Mouse (Mus musculus) CH12.LX (cell line): ENCODE results near the gene Sparcl1. TPM values are rescaled to one million over a fixed set of nuclear protein-coding genes. Genes with fewer than 3 reads are reported as not detected.

Experiments used
- DNase-seq: peaks from one replicate; pipeline ENCODE4 v3.0.0-alpha.2; 2013; ENCODE audit errors: extremely low read depth
- H3K27ac ChIP-seq: 2 replicates; pipeline ENCODE4 v1.5.1; 2012; ENCODE audit warnings: low read depth, mild to moderate bottlenecking, control low read depth, moderate library complexity; ENCODE audit not compliant: insufficient read depth
- H3K27me3 ChIP-seq: replicated peaks from 2 replicates; pipeline ENCODE3; 2012; ENCODE audit warnings: inconsistent platforms
- H3K36me3 ChIP-seq, 2 experiments: replicated peaks in 1 of 2; 2 replicates each; pipeline versions ENCODE3 to v1.6.1; 2012; ENCODE audit warnings: inconsistent platforms in 1 of 2, low read length in 1 of 2, mild to moderate bottlenecking in 1 of 2, mixed read lengths in 1 of 2, moderate library complexity in 1 of 2; ENCODE audit not compliant: control insufficient read depth in 1 of 2, insufficient read depth in 1 of 2
- H3K4me1 ChIP-seq, 2 experiments: 2 replicates each; pipeline ENCODE4 v1.6.1; 2012; ENCODE audit warnings: inconsistent platforms in 1 of 2, moderate library complexity in 1 of 2; ENCODE audit not compliant: insufficient read depth in 2 of 2, control insufficient read depth in 1 of 2
- H3K4me2 ChIP-seq: 2 replicates; pipeline ENCODE4 v1.6.1; 2012; ENCODE audit warnings: low read depth, mild to moderate bottlenecking, control low read depth; ENCODE audit not compliant: poor library complexity, insufficient read depth, severe bottlenecking
- H3K4me3 ChIP-seq, 3 experiments: fragments of 150-350 bp in 1 of 3; sonication (generic) in 1 of 3; replicated peaks in 1 of 3; 2 replicates each; pipeline versions ENCODE3 to v1.5.1; 2011 to 2012; ENCODE audit warnings: low read depth in 2 of 3, low read length in 2 of 3, mild to moderate bottlenecking in 2 of 3, moderate library complexity in 2 of 3, control low read depth in 1 of 3, improper control_type of control experiment in 1 of 3, inconsistent platforms in 1 of 3, mixed read lengths in 1 of 3; ENCODE audit not compliant: poor library complexity in 1 of 3
- H3K79me2 ChIP-seq: replicated peaks from 2 replicates; pipeline ENCODE4 v1.6.1; 2012; ENCODE audit warnings: mild to moderate bottlenecking, moderate library complexity; ENCODE audit not compliant: control insufficient read depth, poor library complexity, insufficient read depth, severe bottlenecking; ENCODE audit errors: extremely low read depth
- H3K9ac ChIP-seq: 2 replicates; pipeline ENCODE4 v1.6.1; 2012; ENCODE audit warnings: low read depth, mild to moderate bottlenecking, control low read depth, moderate library complexity; ENCODE audit not compliant: insufficient read depth
- H3K9me3 ChIP-seq: replicated peaks from 2 replicates; pipeline ENCODE3; 2012; ENCODE audit warnings: low read length, inconsistent platforms, mixed read lengths
- CHD2 ChIP-seq: IDR thresholded peaks from 2 replicates; pipeline ENCODE4 v1.6.1; 2011; ENCODE audit warnings: low read length, improper control_type of control experiment
- CTCF ChIP-seq, 2 experiments: IDR thresholded peaks in 1 of 2; conservative IDR thresholded peaks in 1 of 2; 2 replicates each; pipeline ENCODE4 v1.5.1; 2011 to 2012; ENCODE audit warnings: low read depth in 2 of 2, low read length in 2 of 2, improper control_type of control experiment in 1 of 2, inconsistent platforms in 1 of 2, mild to moderate bottlenecking in 1 of 2, moderate library complexity in 1 of 2
- E2F4 ChIP-seq: IDR thresholded peaks from 2 replicates; pipeline ENCODE4 v1.6.1; 2011; ENCODE audit warnings: low read depth, low read length, improper control_type of control experiment; ENCODE audit not compliant: insufficient replicate concordance
- EP300 ChIP-seq: IDR thresholded peaks from 2 replicates; pipeline ENCODE4 v1.6.1; 2011; ENCODE audit warnings: low read length, improper control_type of control experiment
- ETS1 ChIP-seq: conservative IDR thresholded peaks from 2 replicates; pipeline ENCODE4 v1.6.1; 2012; ENCODE audit warnings: low read depth, mild to moderate bottlenecking, inconsistent platforms, low read length, improper control_type of control experiment, moderate library complexity
- HCFC1 ChIP-seq: IDR thresholded peaks from 2 replicates; pipeline ENCODE4 v1.6.1; 2012; ENCODE audit warnings: low read depth, mild to moderate bottlenecking, inconsistent platforms, low read length, improper control_type of control experiment
- IRF4 ChIP-seq: IDR thresholded peaks from 2 replicates; pipeline ENCODE4 v1.6.1; 2014; ENCODE audit warnings: low read depth, mild to moderate bottlenecking, inconsistent platforms, low read length, improper control_type of control experiment
- JUND ChIP-seq: conservative IDR thresholded peaks from 2 replicates; pipeline ENCODE4 v1.6.1; 2011; ENCODE audit warnings: low read depth, low read length, improper control_type of control experiment
- MEF2A ChIP-seq: IDR thresholded peaks from 2 replicates; pipeline ENCODE4 v1.6.1; 2014; ENCODE audit warnings: low read depth, mild to moderate bottlenecking, inconsistent platforms, low read length, improper control_type of control experiment, borderline replicate concordance
- NELFE ChIP-seq: IDR thresholded peaks from 2 replicates; pipeline ENCODE4 v1.6.1; 2011; ENCODE audit warnings: low read depth, low read length, improper control_type of control experiment
- NRF1 ChIP-seq: IDR thresholded peaks from 2 replicates; pipeline ENCODE4 v1.6.1; 2014; ENCODE audit warnings: low read depth, mild to moderate bottlenecking, inconsistent platforms, low read length, improper control_type of control experiment, moderate library complexity
- PAX5 ChIP-seq: IDR thresholded peaks from 2 replicates; pipeline ENCODE4 v1.6.1; 2012; ENCODE audit warnings: low read length, inconsistent platforms, mixed read lengths
- POLR2A ChIP-seq: IDR thresholded peaks from 2 replicates; pipeline ENCODE4 v1.6.1; 2011; ENCODE audit warnings: low read depth, mild to moderate bottlenecking, improper control_type of control experiment, low read length
- RAD21 ChIP-seq: IDR thresholded peaks from 2 replicates; pipeline ENCODE4 v1.6.1; 2011; ENCODE audit warnings: low read depth, mild to moderate bottlenecking, low read length, improper control_type of control experiment, moderate library complexity
- RCOR1 ChIP-seq: conservative IDR thresholded peaks from 2 replicates; pipeline ENCODE4 v1.6.1; 2012; ENCODE audit warnings: low read depth, mild to moderate bottlenecking, inconsistent platforms, low read length, improper control_type of control experiment
- SIN3A ChIP-seq: IDR thresholded peaks from 2 replicates; pipeline ENCODE4 v1.6.1; 2012; ENCODE audit warnings: low read length, improper control_type of control experiment, inconsistent platforms
- SMC3 ChIP-seq: IDR thresholded peaks from 2 replicates; pipeline ENCODE4 v1.6.1; 2011; ENCODE audit warnings: low read depth, low read length, improper control_type of control experiment
- TCF12 ChIP-seq: IDR thresholded peaks from 2 replicates; pipeline ENCODE4 v1.6.1; 2014; ENCODE audit warnings: low read depth, mild to moderate bottlenecking, inconsistent platforms, low read length, improper control_type of control experiment
- UBTF ChIP-seq: IDR thresholded peaks from 2 replicates; pipeline ENCODE4 v1.6.1; 2012; ENCODE audit warnings: low read depth, mild to moderate bottlenecking, inconsistent platforms, low read length, improper control_type of control experiment, moderate library complexity
- USF2 ChIP-seq: conservative IDR thresholded peaks from 2 replicates; pipeline ENCODE4 v1.6.1; 2011; ENCODE audit warnings: low read depth, low read length, improper control_type of control experiment
- ZKSCAN1 ChIP-seq: IDR thresholded peaks from 2 replicates; pipeline ENCODE4 v1.6.1; 2012; ENCODE audit warnings: low read depth, inconsistent platforms, low read length, improper control_type of control experiment, borderline replicate concordance
- ZMIZ1 ChIP-seq: IDR thresholded peaks from 2 replicates; pipeline ENCODE4 v1.6.1; 2012; ENCODE audit warnings: low read depth, mild to moderate bottlenecking, inconsistent platforms, low read length, improper control_type of control experiment
- dilution Hi-C: fragments of 300-500 bp; cut with MboI; formaldehyde crosslinking; loops from 2 replicates; pipeline ENCODE4 v1.14.3; 2020; ENCODE audit warnings: low sequenced_read_pairs; ENCODE audit not compliant: extremely low pct_unique_long_range_greater_than_20kb, extremely low pct_ligation_motif_present
- in situ Hi-C: fragments of 300-500 bp; cut with MboI; formaldehyde crosslinking; loops from 3 replicates; pipeline ENCODE4 v1.14.3; 2019; ENCODE audit warnings: low sequenced_read_pairs, low pct_ligation_motif_present, low pct_unique_long_range_greater_than_20kb, mixed read lengths
- polyA plus RNA-seq: library from polyadenylated mRNA; unstranded; fragments of >175 nt; gene quantifications from 2 replicates; pipeline ENCODE4 v1.2.1, GENCODE M21; 2012; ENCODE audit warnings: low read depth; ENCODE audit not compliant: insufficient read length
- total RNA-seq, 2 experiments: library from RNA; depleted of rRNA; stranded (reverse); fragments of 300-350 nt in 1 of 2; fragments of >200 nt in 1 of 2; gene quantifications; 2 replicates each; pipeline ENCODE4 v1.2.3; 2012 to 2014

Sparcl1 gene
- total and polyA plus RNA-seq, 3 experiments, result not detected

DNA sequence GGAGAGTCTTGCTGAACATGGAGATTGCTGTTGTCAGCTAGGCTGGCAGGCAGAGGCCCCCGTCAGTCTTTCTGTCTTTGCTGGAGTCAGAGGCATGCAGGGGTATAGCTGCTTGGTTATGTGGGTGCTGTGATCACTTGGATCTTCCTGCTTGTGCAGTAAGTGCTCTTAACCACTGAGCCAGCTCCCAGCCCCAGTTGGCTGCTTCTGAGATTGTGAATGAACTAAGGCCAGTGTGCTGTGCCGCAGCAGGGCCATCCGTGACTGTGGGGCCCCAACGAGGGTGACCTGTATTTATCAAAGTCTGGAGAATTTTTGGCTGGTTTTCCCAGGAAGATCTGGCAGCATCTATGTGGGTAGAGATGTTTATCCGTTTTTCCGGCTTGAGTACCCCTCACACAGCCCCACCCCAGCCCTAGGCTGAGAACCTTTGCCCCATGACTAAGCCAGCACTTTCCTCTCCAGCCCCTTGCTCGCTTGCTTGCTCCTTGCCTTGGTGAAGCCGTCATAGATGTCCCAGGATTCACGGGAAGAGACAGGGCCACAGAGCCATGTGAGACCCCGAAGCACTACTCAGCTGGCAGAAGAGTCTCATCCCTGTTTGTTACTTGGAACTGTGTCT, 24.5 kb upstream of the Sparcl1 start:
- no peak for DNase-seq
- in situ Hi-C loops (no loop called here), dilution Hi-C loops (no loop called here)
- no peak overlapping the region for H3K9ac ChIP-seq
- TF ChIP-seq RAD21 (no peak), NRF1 (no peak), ZKSCAN1 (no peak), NELFE (no peak), E2F4 (no peak), TCF12 (no peak), IRF4 (no peak), EP300 (no peak), USF2 (no peak), HCFC1 (no peak), CTCF (conservative IDR thresholded peaks at IDR 0.05 in 1 of 2, IDR thresholded peaks at IDR 0.05 in 1 of 2; ENCODE audit: low read depth in 2 of 2, low read length in 2 of 2) (no peak), SIN3A (no peak), SMC3 (no peak), ETS1 (no peak), ZMIZ1 (no peak), UBTF (no peak), POLR2A (no peak), PAX5 (no peak)
- H3K9me3 ChIP-seq, result no peaks in the 10 kb centered on the region
- no peaks in the 10 kb centered on the region for H3K27me3 ChIP-seq
- H3K36me3 ChIP-seq, result no peaks in the 10 kb centered on the region
- H3K4me3 ChIP-seq, result no peak overlapping the region
- no peak overlapping the region for H3K4me2 ChIP-seq
- 0 out of 4 replicates have a peak, but pooled peaks cover 0 to 4% of the 10 kb centered on the region in 2 experiments for H3K4me1 ChIP-seq
- no peak overlapping the region for H3K27ac ChIP-seq
- H3K79me2 ChIP-seq, result no peaks in the 10 kb centered on the region

- Histone ChIP-seq H3K4me3 (no peak overlapping the region), H3K27me3 (no peaks in the 10 kb centered on the region), H3K4me1 (no peaks in the 10 kb centered on the region), H3K4me2 (no peak overlapping the region), H3K9me3 (no peaks in the 10 kb centered on the region), H3K36me3 (no peaks in the 10 kb centered on the region), H3K9ac (no peak overlapping the region), H3K79me2 (no peaks in the 10 kb centered on the region), H3K27ac (no peak overlapping the region)
- in situ Hi-C loops, result no loop called here
- dilution Hi-C loops, result no loop called here
- DNase-seq, result no peak
- TF ChIP-seq UBTF (no peak), CTCF (conservative IDR thresholded peaks at IDR 0.05 in 1 of 2, IDR thresholded peaks at IDR 0.05 in 1 of 2; ENCODE audit: low read depth in 2 of 2, low read length in 2 of 2) (no peak), SIN3A (no peak), CHD2 (no peak), JUND (no peak), ZMIZ1 (no peak), RCOR1 (no peak), TCF12 (no peak), MEF2A (no peak), POLR2A (no peak)
Measured at GRCm38 (mm10) chr5:104133752-104134151, 20.2 kb upstream of the Sparcl1 start.
